Mouse (Mus musculus) MEL (cell line): ENCODE data around the gene Vti1a. TPM values are rescaled to one million over a fixed set of nuclear protein-coding genes. Genes with fewer than 3 reads are reported as not detected.

Experiments used
- DNase-seq: peaks from one replicate; pipeline ENCODE4 v3.0.0; 2011; ENCODE audit warnings: low read depth, low spot score
- H3K27ac ChIP-seq: 2 replicates; pipeline ENCODE4 v1.5.1; 2012; ENCODE audit warnings: low read depth, mild to moderate bottlenecking, control low read depth, low read length, moderate library complexity; ENCODE audit not compliant: control insufficient read depth
- H3K27me3 ChIP-seq, 2 experiments: fragments of 150-350 bp in 1 of 2; sonication (generic) in 1 of 2; 2 replicates each; pipeline ENCODE4 v1.6.1; 2012; ENCODE audit warnings: low read length in 2 of 2, mild to moderate bottlenecking in 2 of 2, improper control_type of control experiment in 1 of 2, moderate library complexity in 1 of 2; ENCODE audit not compliant: insufficient read depth in 2 of 2, control insufficient read depth in 1 of 2
- H3K36me3 ChIP-seq, 2 experiments: 2 replicates each; pipeline ENCODE4 v1.6.1; 2012 to 2014; ENCODE audit warnings: low read length in 2 of 2, improper control_type of control experiment in 1 of 2, inconsistent platforms in 1 of 2, mild to moderate bottlenecking in 1 of 2; ENCODE audit not compliant: insufficient read depth in 2 of 2, control insufficient read depth in 1 of 2
- H3K4me1 ChIP-seq, 2 experiments: fragments of 150-350 bp in 1 of 2; sonication (generic) in 1 of 2; 2 replicates each; pipeline ENCODE4 v1.6.1; 2012; ENCODE audit warnings: low read length in 2 of 2, improper control_type of control experiment in 1 of 2, mild to moderate bottlenecking in 1 of 2; ENCODE audit not compliant: insufficient read depth in 2 of 2, control insufficient read depth in 1 of 2
- H3K4me3 ChIP-seq, 2 experiments: fragments of 150-350 bp in 1 of 2; sonication (generic) in 1 of 2; 2 replicates each; pipeline ENCODE4 v1.5.1; 2012; ENCODE audit warnings: low read depth in 2 of 2, low read length in 2 of 2, mild to moderate bottlenecking in 2 of 2, moderate library complexity in 2 of 2, control low read depth in 1 of 2, improper control_type of control experiment in 1 of 2; ENCODE audit not compliant: control insufficient read depth in 1 of 2, insufficient read depth in 1 of 2
- H3K79me2 ChIP-seq: 2 replicates; pipeline ENCODE4 v1.6.1; 2012; ENCODE audit warnings: mild to moderate bottlenecking, low read length, moderate library complexity; ENCODE audit not compliant: control insufficient read depth, poor library complexity, insufficient read depth
- H3K9ac ChIP-seq: 2 replicates; pipeline ENCODE4 v1.6.1; 2012; ENCODE audit warnings: low read depth, mild to moderate bottlenecking, control low read depth, low read length, moderate library complexity; ENCODE audit not compliant: control insufficient read depth, poor library complexity, severe bottlenecking
- H3K9me3 ChIP-seq: fragments of 150-350 bp; sonication (generic); replicated peaks from 2 replicates; pipeline ENCODE4 v1.6.1; 2012; ENCODE audit warnings: mild to moderate bottlenecking, low read length, improper control_type of control experiment, moderate library complexity; ENCODE audit not compliant: insufficient read depth
- BHLHE40 ChIP-seq: IDR thresholded peaks from 2 replicates; pipeline ENCODE4 v1.6.1; 2012; ENCODE audit warnings: low read depth, mild to moderate bottlenecking, inconsistent platforms, low read length, improper control_type of control experiment, borderline replicate concordance
- CHD1 ChIP-seq: IDR thresholded peaks from 2 replicates; pipeline ENCODE4 v1.6.1; 2012; ENCODE audit warnings: low read depth, mild to moderate bottlenecking, inconsistent platforms, low read length, improper control_type of control experiment
- CHD2 ChIP-seq: IDR thresholded peaks from 2 replicates; pipeline ENCODE4 v1.6.1; 2011; ENCODE audit warnings: low read length, improper control_type of control experiment
- CTCF ChIP-seq, 3 experiments: IDR thresholded peaks in 2 of 3; conservative IDR thresholded peaks in 1 of 3; 2 replicates each; pipeline ENCODE4 v1.5.1; 2011 to 2012; ENCODE audit warnings: low read length in 3 of 3, low read depth in 2 of 3, mild to moderate bottlenecking in 2 of 3, improper control_type of control experiment in 1 of 3, inconsistent platforms in 1 of 3, mixed read lengths in 1 of 3, moderate library complexity in 1 of 3; ENCODE audit not compliant: control insufficient read depth in 1 of 3, insufficient read depth in 1 of 3, poor library complexity in 1 of 3, severe bottlenecking in 1 of 3
- E2F4 ChIP-seq: IDR thresholded peaks from 2 replicates; pipeline ENCODE4 v1.6.1; 2011; ENCODE audit warnings: low read depth, low read length, improper control_type of control experiment, borderline replicate concordance
- ELF1 ChIP-seq: IDR thresholded peaks from 2 replicates; pipeline ENCODE4 v1.6.1; 2014; ENCODE audit warnings: low read depth, mild to moderate bottlenecking, inconsistent platforms, low read length, improper control_type of control experiment, moderate library complexity
- EP300 ChIP-seq, 2 experiments: IDR thresholded peaks; 2 replicates each; pipeline ENCODE4 v1.6.1; 2011; ENCODE audit warnings: improper control_type of control experiment in 2 of 2, low read length in 2 of 2, low read depth in 1 of 2, mild to moderate bottlenecking in 1 of 2
- ETS1 ChIP-seq: IDR thresholded peaks from 2 replicates; pipeline ENCODE4 v1.6.1; 2012; ENCODE audit warnings: low read depth, mild to moderate bottlenecking, inconsistent platforms, low read length, improper control_type of control experiment, moderate library complexity
- GABPA ChIP-seq: IDR thresholded peaks from 2 replicates; pipeline ENCODE4 v1.6.1; 2012; ENCODE audit warnings: low read depth, mild to moderate bottlenecking, inconsistent platforms, low read length, improper control_type of control experiment, moderate library complexity
- GATA1 ChIP-seq: IDR thresholded peaks from 2 replicates; pipeline ENCODE4 v1.6.1; 2011; ENCODE audit warnings: low read depth, low read length, improper control_type of control experiment
- JUND ChIP-seq: IDR thresholded peaks from 2 replicates; pipeline ENCODE4 v1.6.1; 2011; ENCODE audit warnings: low read depth, mild to moderate bottlenecking, improper control_type of control experiment, low read length
- KAT2A ChIP-seq: conservative IDR thresholded peaks from 2 replicates; pipeline ENCODE4 v1.6.1; 2012; ENCODE audit warnings: low read depth, low read length, improper control_type of control experiment, inconsistent platforms
- MAZ ChIP-seq: IDR thresholded peaks from 2 replicates; pipeline ENCODE4 v1.6.1; 2012; ENCODE audit warnings: low read depth, mild to moderate bottlenecking, inconsistent platforms, low read length, improper control_type of control experiment
- MEF2A ChIP-seq: IDR thresholded peaks from 2 replicates; pipeline ENCODE4 v1.6.1; 2014; ENCODE audit warnings: low read depth, mild to moderate bottlenecking, inconsistent platforms, low read length, improper control_type of control experiment; ENCODE audit not compliant: poor library complexity, insufficient replicate concordance, severe bottlenecking; ENCODE audit errors: extremely low read depth
- MXI1 ChIP-seq: IDR thresholded peaks from 2 replicates; pipeline ENCODE4 v1.6.1; 2011; ENCODE audit warnings: mild to moderate bottlenecking, low read depth, low read length, improper control_type of control experiment
- MYB ChIP-seq: IDR thresholded peaks from 2 replicates; pipeline ENCODE4 v1.6.1; 2011; ENCODE audit warnings: mild to moderate bottlenecking, low read depth, low read length, improper control_type of control experiment
- MYC ChIP-seq: IDR thresholded peaks from 2 replicates; pipeline ENCODE4 v1.6.1; 2011; ENCODE audit warnings: low read depth, mild to moderate bottlenecking, low read length, improper control_type of control experiment, moderate library complexity
- NRF1 ChIP-seq: IDR thresholded peaks from 2 replicates; pipeline ENCODE4 v1.6.1; 2014; ENCODE audit warnings: low read depth, mild to moderate bottlenecking, inconsistent platforms, low read length, improper control_type of control experiment, moderate library complexity; ENCODE audit not compliant: poor library complexity, insufficient read depth, severe bottlenecking
- POLR2A ChIP-seq, 2 experiments: IDR thresholded peaks; 2 replicates each; pipeline ENCODE4 v1.6.1; 2011 to 2012; ENCODE audit warnings: low read length in 2 of 2, mild to moderate bottlenecking in 2 of 2, control low read depth in 1 of 2, improper control_type of control experiment in 1 of 2, low read depth in 1 of 2, moderate library complexity in 1 of 2; ENCODE audit not compliant: control insufficient read depth in 1 of 2, insufficient read depth in 1 of 2, poor library complexity in 1 of 2
- RAD21 ChIP-seq: IDR thresholded peaks from 2 replicates; pipeline ENCODE4 v1.6.1; 2011; ENCODE audit warnings: mild to moderate bottlenecking, low read depth, low read length, improper control_type of control experiment
- SIN3A ChIP-seq: IDR thresholded peaks from 2 replicates; pipeline ENCODE4 v1.6.1; 2012; ENCODE audit warnings: low read length, improper control_type of control experiment, inconsistent platforms
- SMC3 ChIP-seq: IDR thresholded peaks from 2 replicates; pipeline ENCODE4 v1.6.1; 2011; ENCODE audit warnings: low read depth, low read length, improper control_type of control experiment
- TAL1 ChIP-seq: IDR thresholded peaks from 2 replicates; pipeline ENCODE4 v1.6.1; 2012; ENCODE audit warnings: mild to moderate bottlenecking, inconsistent platforms, low read length, moderate library complexity, mixed read lengths
- UBTF ChIP-seq: IDR thresholded peaks from 2 replicates; pipeline ENCODE4 v1.6.1; 2012; ENCODE audit warnings: low read depth, mild to moderate bottlenecking, inconsistent platforms, low read length, improper control_type of control experiment, moderate library complexity, borderline replicate concordance; ENCODE audit not compliant: insufficient read depth
- USF1 ChIP-seq: IDR thresholded peaks from 2 replicates; pipeline ENCODE4 v1.6.1; 2014; ENCODE audit warnings: low read depth, mild to moderate bottlenecking, inconsistent platforms, low read length, improper control_type of control experiment, moderate library complexity
- USF2 ChIP-seq, 2 experiments: IDR thresholded peaks; 2 replicates each; pipeline ENCODE4 v1.6.1; 2011 to 2012; ENCODE audit warnings: improper control_type of control experiment in 2 of 2, low read length in 2 of 2, borderline replicate concordance in 1 of 2, inconsistent platforms in 1 of 2, low read depth in 1 of 2, mild to moderate bottlenecking in 1 of 2; ENCODE audit not compliant: insufficient read depth in 1 of 2
- ZKSCAN1 ChIP-seq: IDR thresholded peaks from 2 replicates; pipeline ENCODE4 v1.6.1; 2012; ENCODE audit warnings: low read depth, mild to moderate bottlenecking, inconsistent platforms, low read length, improper control_type of control experiment, moderate library complexity
- ZMIZ1 ChIP-seq: IDR thresholded peaks from 2 replicates; pipeline ENCODE4 v1.6.1; 2012; ENCODE audit warnings: low read depth, mild to moderate bottlenecking, inconsistent platforms, low read length, improper control_type of control experiment, moderate library complexity
- polyA plus RNA-seq, 2 experiments: library from polyadenylated mRNA; stranded (reverse) in 1 of 2; unstranded in 1 of 2; fragments of >175 nt in 1 of 2; fragments of >200 nt in 1 of 2; gene quantifications; 2 replicates each; pipeline versions ENCODE4 v1.2.1 to v1.2.4; 2012; ENCODE audit warnings: low replicate concordance in 2 of 2, low read depth in 1 of 2; ENCODE audit not compliant: insufficient read length in 2 of 2, insufficient read depth in 1 of 2, missing spikeins in 1 of 2
- total RNA-seq: library from RNA; depleted of rRNA; stranded (reverse); fragments of 300-350 nt; gene quantifications from 2 replicates; pipeline ENCODE4 v1.2.3, GENCODE M21; 2012

Gene Vti1a
- total and polyA plus RNA-seq, 3 experiments = 37.2 to 119 (median 42.8) TPM

DNA sequence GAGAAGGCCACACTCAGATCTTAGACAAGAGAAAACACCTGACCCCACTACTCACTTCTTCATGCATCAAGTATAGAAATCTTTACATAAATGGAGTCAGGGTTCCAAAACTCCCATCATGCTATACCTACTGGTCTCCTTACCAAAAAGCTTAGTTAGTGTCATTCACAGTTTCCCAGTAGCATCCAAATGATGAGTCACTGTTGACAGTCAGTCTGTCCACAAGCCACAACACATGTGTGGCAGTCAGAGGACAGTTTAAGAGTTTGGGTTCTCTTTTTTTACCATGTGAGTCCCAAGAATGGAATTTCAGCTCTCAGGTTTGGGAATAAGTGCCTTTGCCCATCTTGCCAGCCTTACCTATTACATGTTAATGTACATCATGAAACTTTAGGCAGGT, 27.1 kb upstream of the Vti1a start:
- Histone ChIP-seq H3K27ac (no peak overlapping the region), H3K79me2 (no peaks in the 10 kb centered on the region), H3K27me3 (no peaks in the 10 kb centered on the region), H3K4me3 (no peak overlapping the region), H3K9me3 (no peaks in the 10 kb centered on the region), H3K4me1 (peaks cover 50 to 53% of the 10 kb centered on the region in 2 experiments), H3K36me3 (peaks cover 72 to 82% of the 10 kb centered on the region in 2 experiments), H3K9ac (no peak overlapping the region)
- TF ChIP-seq SMC3 = no peak
- TF ChIP-seq CHD2 = no peak
- TF ChIP-seq NRF1 = no peak
- no peak for TF ChIP-seq MYB
- peak; percentile 43; the same call in 1 of the 2 replicates for TF ChIP-seq MXI1
- TF ChIP-seq USF1 = no peak
- no peak for TF ChIP-seq RAD21
- 0 out of 2 replicates have a peak, but pooled peaks have one; percentile 18 for TF ChIP-seq MYC
- DNase-seq = peak; percentile 46

DNA sequence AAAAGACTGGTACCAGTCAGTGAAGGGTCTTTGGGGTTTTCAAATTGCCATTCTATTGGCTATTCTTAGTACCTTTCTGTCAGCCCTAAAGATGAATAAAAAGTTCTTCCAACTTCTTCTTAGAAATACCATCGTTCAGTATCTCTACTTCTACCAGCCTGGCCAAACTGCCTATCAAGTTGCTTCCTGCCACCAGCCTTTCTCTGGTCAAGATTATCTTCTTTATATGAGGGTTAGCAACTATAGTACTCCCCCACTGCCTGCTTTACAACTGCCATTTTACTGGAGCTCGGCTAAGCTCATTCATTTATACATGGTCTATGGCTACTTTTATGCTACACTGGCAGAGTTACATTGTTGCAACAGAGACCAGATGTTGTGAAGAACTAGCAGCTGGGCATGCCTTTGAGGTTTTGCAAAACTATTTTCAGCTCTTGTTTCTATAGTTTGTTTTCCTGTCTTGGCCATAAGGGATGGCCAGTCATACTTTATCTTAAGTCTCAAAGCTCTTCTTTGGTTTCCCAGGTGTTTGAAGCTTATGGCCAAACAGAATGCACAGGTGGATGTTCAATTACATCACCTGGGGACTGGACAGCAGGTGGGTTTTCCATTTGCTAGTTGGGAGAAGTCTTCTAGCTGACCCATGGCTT, 25.3 kb upstream of the Vti1a start:
- Histone ChIP-seq H3K27me3 (no peaks in the 10 kb centered on the region), H3K27ac (peak overlapping the region; percentile 59; the same call in 1 of the 2 replicates), H3K4me1 (peaks cover 43 to 52% of the 10 kb centered on the region in 2 experiments), H3K9me3 (no peaks in the 10 kb centered on the region), H3K79me2 (no peaks in the 10 kb centered on the region), H3K36me3 (peaks cover 67 to 80% of the 10 kb centered on the region in 2 experiments), H3K4me3 (no peak overlapping the region), H3K9ac (no peak overlapping the region)
- peak; percentile 54 for DNase-seq
- no peak; a peak in 1 of 6 replicates for TF ChIP-seq CTCF (IDR thresholded peaks at IDR 0.05 in 2 of 3, conservative IDR thresholded peaks at IDR 0.05 in 1 of 3; ENCODE audit: control insufficient read depth in 1 of 3, insufficient read depth in 1 of 3, low read depth in 2 of 3, low read length in 3 of 3, poor library complexity in 1 of 3, severe bottlenecking in 1 of 3)
- TF ChIP-seq SMC3 = no peak
- no peak for TF ChIP-seq BHLHE40
- TF ChIP-seq GABPA = no peak
- TF ChIP-seq MYC = no peak
- TF ChIP-seq KAT2A = no peak; the same call in 1 of the 2 replicates
- TF ChIP-seq UBTF = no peak
- peak; percentile 19; the same call in 1 of the 2 replicates for TF ChIP-seq TAL1
- peak; percentile 80 to 96 for TF ChIP-seq EP300 (IDR thresholded peaks at IDR 0.05; ENCODE audit: low read depth in 1 of 2, low read length in 2 of 2)
- peak; percentile 66; the same call in 1 of the 2 replicates for TF ChIP-seq GATA1
- no peak for TF ChIP-seq E2F4
- TF ChIP-seq CHD2 = no peak
- TF ChIP-seq JUND = 0 out of 2 replicates have a peak, but pooled peaks have one; percentile 17
- TF ChIP-seq ZMIZ1 = 0 out of 2 replicates have a peak, but pooled peaks have one; percentile 7
- TF ChIP-seq MEF2A = no peak
- TF ChIP-seq MYB = peak; percentile 83
- no peak for TF ChIP-seq ZKSCAN1
- TF ChIP-seq USF2 (IDR thresholded peaks at IDR 0.05; ENCODE audit: borderline replicate concordance in 1 of 2, insufficient read depth in 1 of 2, low read depth in 1 of 2, low read length in 2 of 2) = no peak
- no peak; the same call in 1 of the 2 replicates for TF ChIP-seq ELF1
- no peak for TF ChIP-seq USF1
- 0 out of 2 replicates have a peak, but pooled peaks have one; percentile 65 for TF ChIP-seq CHD1
- TF ChIP-seq MXI1 = 0 out of 2 replicates have a peak, but pooled peaks have one; percentile 34
- peak; percentile 73 for TF ChIP-seq ETS1
- TF ChIP-seq MAZ = no peak
- TF ChIP-seq POLR2A (IDR thresholded peaks at IDR 0.05; ENCODE audit: control insufficient read depth in 1 of 2, insufficient read depth in 1 of 2, low read depth in 1 of 2, low read length in 2 of 2, poor library complexity in 1 of 2) = peak in 1 of 2 experiments; percentile 30; a peak in 1 of 4 replicates
- TF ChIP-seq SIN3A = peak; percentile 86
